In genomic region chr12:80917764-80918163, GRCm38 (mm10) we compare ENCODE assay signal across 8 mouse cellular contexts. TPM values are rescaled to one million over a fixed set of nuclear protein-coding genes. Genes with fewer than 3 reads are reported as not detected.
DNase-seq lines count a peak whose midpoint lies in the region; ATAC-seq and TF ChIP-seq lines count a peak whose summit lies in the region.

No protein-coding gene starts in this region.

- WGBS in spleen, adult 2 months, result 55% methylated on average over 7 of the region's 7 CpGs

- no peak for TF ChIP-seq POLR2A in spleen, adult 2 months (IDR thresholded peaks at IDR 0.05; ENCODE audit: low read depth, low read length)

- H3K27ac ChIP-seq in layer of hippocampus, adult 2 months, result no peak overlapping the region
- H3K27ac ChIP-seq in spleen, adult 2 months (ENCODE audit: insufficient read depth, low read length), result no peak overlapping the region

- no peak for DNase-seq in layer of hippocampus, adult 2 months (ENCODE audit: low spot score in 2 of 2)
- DNase-seq in layer of hippocampus, postnatal 14 days (ENCODE audit: low spot score in 2 of 2), result no peak
- DNase-seq in R1 (ENCODE audit: low read depth, low spot score), result peak; percentile 80
- peak in 1 of 2 experiments; percentile 48 for DNase-seq in spleen, adult 2 months (ENCODE audit: low read depth in 1 of 2, low spot score in 2 of 2)
- DNase-seq in right cerebral cortex, adult 18-20 months, result no peak
- DNase-seq in left cerebral cortex, adult 9 months (ENCODE audit: low spot score in 2 of 2), result no peak

- H3K36me3 ChIP-seq in spleen, adult 2 months (ENCODE audit: control insufficient read depth, insufficient read depth, low read length), result no peaks in the 10 kb centered on the region

- no peaks in the 10 kb centered on the region; the same call in 1 of the 2 replicates for H3K27me3 ChIP-seq in spleen, adult 2 months (ENCODE audit: control insufficient read depth, insufficient read depth, low read length)

- ATAC-seq in erythroid progenitor cell, adult 5-6 weeks (replicated peaks; ENCODE audit: low FRiP score, poor library complexity, severe bottlenecking), result peak; percentile 86
- ATAC-seq in cerebellum, adult (ENCODE audit: insufficient number of reproducible peaks, low FRiP score, low TSS enrichment), result no peak

- no peak overlapping the region for H3K4me3 ChIP-seq in layer of hippocampus, adult 2 months
- no peak overlapping the region for H3K4me3 ChIP-seq in spleen, adult 2 months (ENCODE audit: extremely low read depth, insufficient read depth, insufficient read length)

- peak; percentile 65 for TF ChIP-seq CTCF in layer of hippocampus, adult 2 months (conservative IDR thresholded peaks at IDR 0.05)
- peak; percentile 56; the same call in 1 of the 2 replicates for TF ChIP-seq CTCF in spleen, adult 2 months (IDR thresholded peaks at IDR 0.05; ENCODE audit: extremely low read depth, insufficient read depth, insufficient read length, insufficient replicate concordance)

- no peaks in the 10 kb centered on the region for H3K4me1 ChIP-seq in spleen, adult 2 months (ENCODE audit: control insufficient read depth, insufficient read depth, insufficient read length)

RNA-seq across cellular contexts. Expression of gene Srsf5, which starts 27.5 kb away (rescaled TPM):
- total RNA-seq in layer of hippocampus, adult 2 months (2021), result 100 to 1,000 TPM; 356 to 358 TPM
- total RNA-seq in layer of hippocampus, postnatal 14 days (2021), result 100 to 1,000 TPM; 355 to 387 TPM
- total RNA-seq in erythroid progenitor cell, adult 5-6 weeks (2015; ENCODE audit: low replicate concordance), result 223 and 278 TPM in 2 replicates
- 504 and 624 TPM in 2 replicates for total RNA-seq in erythroid progenitor cell, adult 5-6 weeks (2017; ENCODE audit: low replicate concordance)
- 256 and 270 TPM in 2 replicates for polyA plus RNA-seq in spleen, adult 2 months (2012; rRNA removed)

RNA-seq across cellular contexts. Expression of gene Slc10a1, which starts 50.7 kb away (rescaled TPM):
- not detected for total RNA-seq in layer of hippocampus, adult 2 months (2021)
- not detected for total RNA-seq in layer of hippocampus, postnatal 14 days (2021)
- not detected in 2 replicates for total RNA-seq in erythroid progenitor cell, adult 5-6 weeks (2015; ENCODE audit: low replicate concordance)
- 0.64 TPM in 1 of 2 replicates, not detected in the other for total RNA-seq in erythroid progenitor cell, adult 5-6 weeks (2017; ENCODE audit: low replicate concordance)
- polyA plus RNA-seq in spleen, adult 2 months (2012; rRNA removed), result not detected in 2 replicates
